Mouse (Mus musculus): ENCODE data around the gene Wnt2.

Wnt2 gene

DNA sequence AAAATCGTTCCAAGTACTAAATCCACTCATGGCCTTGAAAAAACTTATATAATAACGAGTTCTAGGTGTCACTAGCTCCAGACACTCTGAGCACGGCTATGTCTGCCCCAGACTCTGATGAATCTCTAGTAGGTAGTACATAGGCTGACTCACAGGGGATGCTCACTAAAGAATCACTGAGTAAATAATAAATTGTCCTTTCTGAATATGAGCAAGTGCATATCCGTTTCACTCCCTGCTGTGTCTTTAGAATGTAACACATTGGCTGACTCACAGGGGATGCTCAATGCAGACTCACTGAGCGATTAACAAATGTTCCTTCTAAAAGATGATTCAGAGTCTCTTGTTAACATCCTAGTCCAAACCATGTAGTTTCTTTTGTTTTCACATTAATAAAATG lies 52.1 kb downstream of the Wnt2 start:
- no peak for DNase-seq (ENCODE audit: low read depth)

- no peak for DNase-seq (ENCODE audit: low read depth)
Measured at GRCm38 (mm10) chr6:17977165-17977564, 53.2 kb downstream of the Wnt2 start.

- no peak for DNase-seq (ENCODE audit: low read depth)
Measured at GRCm38 (mm10) chr6:17974416-17974815, 56.0 kb downstream of the Wnt2 start.

DNA sequence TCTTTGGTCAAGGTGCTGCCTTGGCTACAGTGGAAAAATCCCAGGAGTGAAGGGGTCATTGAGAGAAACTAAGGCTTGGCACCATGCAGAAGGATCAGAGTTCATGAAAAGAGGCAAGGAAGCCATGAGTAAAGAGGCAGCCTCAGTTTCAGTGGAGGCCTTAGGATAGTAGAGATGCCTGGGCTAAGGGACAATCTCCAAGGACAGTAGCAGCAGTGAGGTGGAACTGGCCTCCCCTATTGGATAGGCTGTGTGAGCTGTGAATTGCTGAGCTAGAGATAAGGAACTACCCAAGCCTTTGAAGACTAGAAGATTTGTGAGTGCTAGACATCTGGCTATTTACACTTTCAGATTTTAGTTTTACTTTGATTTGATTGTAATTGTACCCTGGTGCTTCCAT lies 59.0 kb downstream of the Wnt2 start:
- no peak for DNase-seq (ENCODE audit: low read depth)

GRCm38 (mm10) chr6:17969815-17970214 lies 60.6 kb downstream of the Wnt2 start:
- no peak for DNase-seq (ENCODE audit: low read depth)

DNA sequence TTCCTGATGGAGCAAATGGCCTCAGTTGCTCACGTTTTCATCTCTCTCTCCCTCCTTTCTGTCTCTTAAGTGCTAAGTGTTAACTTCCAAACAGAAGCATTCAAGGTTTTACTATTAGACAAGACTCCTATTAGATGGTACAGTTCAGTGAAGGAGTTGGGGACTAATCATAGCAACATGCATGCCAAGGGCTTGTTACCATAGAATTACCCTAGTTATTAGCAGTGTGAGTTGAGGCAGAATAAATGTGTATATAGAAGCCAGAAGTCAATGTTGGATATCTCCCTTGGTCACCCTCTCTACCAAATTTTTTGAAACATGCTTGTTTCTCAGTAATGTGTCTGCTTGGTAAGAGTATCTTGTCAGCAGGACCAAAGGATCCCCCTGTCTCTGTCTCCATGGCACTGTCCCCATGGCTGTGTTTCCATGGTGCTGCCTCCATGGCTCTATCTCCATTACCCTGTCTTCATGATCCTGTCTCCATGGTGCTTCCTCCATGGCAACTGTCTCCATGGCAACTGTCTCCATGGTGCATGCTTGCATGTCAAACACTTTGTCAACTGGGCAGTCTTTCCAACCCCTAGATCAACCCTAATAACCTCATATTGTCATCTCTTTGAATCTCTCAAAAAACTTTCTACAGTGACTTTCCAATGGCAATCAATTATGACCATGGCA lies 61.8 kb downstream of the Wnt2 start:
- DNase-seq (ENCODE audit: low read depth): no peak

- DNase-seq (ENCODE audit: low read depth): no peak
Measured at GRCm38 (mm10) chr6:17963455-17963854, 66.9 kb downstream of the Wnt2 start.

- DNase-seq (ENCODE audit: low read depth): no peak
Measured at GRCm38 (mm10) chr6:17951779-17952178, 78.6 kb downstream of the Wnt2 start.

GRCm38 (mm10) chr6:17949103-17949502 lies 81.3 kb downstream of the Wnt2 start:
- no peak for DNase-seq (ENCODE audit: low read depth)

GRCm38 (mm10) chr6:17947130-17947831 lies 83.1 kb downstream of the Wnt2 start:
- DNase-seq (ENCODE audit: low read depth): no peak

DNA sequence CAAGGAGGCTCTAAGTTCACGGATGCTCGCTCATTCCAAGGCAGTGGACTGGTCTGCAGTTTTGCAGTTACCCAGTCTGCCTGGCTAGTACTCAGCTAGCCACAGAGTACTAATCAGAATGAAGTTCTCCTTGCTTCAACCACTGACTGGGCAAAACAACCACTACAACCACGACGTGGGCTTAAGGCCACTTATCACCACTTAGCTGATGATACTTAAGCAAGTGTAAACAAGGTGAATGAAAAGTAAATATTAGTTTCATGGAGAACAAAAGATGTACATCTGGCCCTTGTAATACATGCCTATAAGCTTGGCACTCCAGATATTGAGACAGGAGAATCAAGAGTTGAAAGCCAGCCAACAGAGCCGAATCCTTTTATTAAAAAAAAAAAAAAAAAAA lies 83.9 kb downstream of the Wnt2 start:
- DNase-seq (ENCODE audit: low read depth): no peak

DNA sequence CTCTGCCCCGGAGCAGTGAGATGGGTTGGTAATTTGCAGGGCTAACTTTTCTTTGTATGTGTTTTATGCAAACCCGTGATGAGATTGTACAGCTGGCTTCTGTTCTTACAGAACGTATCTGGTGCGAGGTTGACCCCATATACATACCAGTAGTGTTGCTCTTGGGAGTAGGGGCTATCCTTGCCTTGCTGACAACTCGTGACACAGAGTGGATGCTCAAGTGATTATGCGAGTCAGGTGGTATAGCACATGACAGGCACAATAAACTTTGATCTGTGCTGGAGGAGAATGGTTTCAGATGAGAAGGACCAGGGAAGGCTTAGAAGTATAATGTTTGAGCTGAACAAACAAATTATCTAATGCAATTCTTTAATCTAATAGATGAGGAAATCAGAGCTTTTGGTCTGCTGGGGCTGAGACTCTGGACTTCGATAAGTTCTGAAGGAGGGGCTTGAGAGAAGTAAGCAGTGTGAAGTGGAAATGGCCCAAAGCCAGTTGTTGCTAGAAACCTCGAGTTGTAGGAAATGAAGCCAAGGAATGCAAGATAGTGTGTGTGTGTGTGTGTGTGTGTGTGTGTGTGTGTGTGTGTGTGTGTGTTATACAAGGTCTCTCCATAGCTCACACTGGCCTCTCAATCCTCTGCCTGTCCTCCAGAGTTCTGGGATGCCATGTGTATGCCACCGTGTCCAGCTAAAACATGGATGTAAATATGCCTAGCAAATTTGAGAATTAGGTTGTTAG lies 86.3 kb downstream of the Wnt2 start:
- no peak for DNase-seq (ENCODE audit: low read depth)

- DNase-seq (ENCODE audit: low read depth): no peak
Measured at GRCm38 (mm10) chr6:17942344-17942743, 88.0 kb downstream of the Wnt2 start.

GRCm38 (mm10) chr6:17941916-17942315 lies 88.5 kb downstream of the Wnt2 start:
- DNase-seq (ENCODE audit: low read depth): no peak

Measured in c-Kit-positive CD71-negative TER-119-negative erythroid progenitor cells, embryonic 14.5 days (primary cell).